Mouse (Mus musculus) kidney, embryonic 16.5 days (tissue): ENCODE results near the gene Plb1. TPM values are rescaled to one million over a fixed set of nuclear protein-coding genes. Genes with fewer than 3 reads are reported as not detected.

Experiments used
- ATAC-seq: fragments of 200-750 bp; cut with Nextera tagmentation; 2 replicates; pipeline ENCODE4 v1.8.0; 2017; ENCODE audit warnings: moderate TSS enrichment; ENCODE audit not compliant: low FRiP score, low TSS enrichment
- H3K27ac ChIP-seq: fragments of 300-500 bp; sonication (generic); 2 replicates; pipeline ENCODE4 v1.5.1; 2014; ENCODE audit warnings: low read length
- H3K27me3 ChIP-seq: fragments of 300-500 bp; sonication (generic); 2 replicates; pipeline ENCODE4 v1.6.1; 2014; ENCODE audit warnings: low read length, control low read depth, mixed read lengths; ENCODE audit not compliant: insufficient read depth
- H3K36me3 ChIP-seq: fragments of 300-500 bp; sonication (generic); 2 replicates; pipeline ENCODE4 v1.6.1; 2014; ENCODE audit warnings: low read length, control low read depth, mixed read lengths; ENCODE audit not compliant: insufficient read depth
- H3K4me1 ChIP-seq: fragments of 300-500 bp; sonication (generic); 2 replicates; pipeline ENCODE4 v1.6.1; 2014; ENCODE audit warnings: low read length, control low read depth, mixed read lengths; ENCODE audit not compliant: insufficient read depth
- H3K4me2 ChIP-seq: fragments of 300-500 bp; sonication (generic); replicated peaks from 2 replicates; pipeline ENCODE4 v1.6.1; 2014; ENCODE audit warnings: low read depth, low read length
- H3K4me3 ChIP-seq: fragments of 300-500 bp; sonication (generic); 2 replicates; pipeline ENCODE4 v1.5.1; 2014; ENCODE audit warnings: mild to moderate bottlenecking, low read length
- H3K9ac ChIP-seq: fragments of 300-500 bp; sonication (generic); replicated peaks from 2 replicates; pipeline ENCODE4 v1.6.1; 2014; ENCODE audit warnings: low read length
- H3K9me3 ChIP-seq: fragments of 300-500 bp; sonication (generic); 2 replicates; pipeline ENCODE4 v1.6.1; 2016; ENCODE audit warnings: low read length, control low read depth
- WGBS: fragments of 180-500 bp; shearing (Covaris S2); extraction: QIAGEN DNeasy Blood & Tissue Kit; methylation state at CpG from one replicate; pipeline ENCODE4 v1.1.7; 2014; 5-methylcytosine and 5-hydroxymethylcytosine counted together
- polyA plus RNA-seq: library from polyadenylated mRNA; unstranded; fragments of >200 nt; fragmentation: Nextera tagmentation; extraction: Ambion mirVana; gene quantifications from 2 replicates; pipeline ENCODE4 v1.2.1, GENCODE M21; 2015

Plb1 gene
- polyA plus RNA-seq, 1 experiment from 2014 or later, result 0.06 TPM

DNA sequence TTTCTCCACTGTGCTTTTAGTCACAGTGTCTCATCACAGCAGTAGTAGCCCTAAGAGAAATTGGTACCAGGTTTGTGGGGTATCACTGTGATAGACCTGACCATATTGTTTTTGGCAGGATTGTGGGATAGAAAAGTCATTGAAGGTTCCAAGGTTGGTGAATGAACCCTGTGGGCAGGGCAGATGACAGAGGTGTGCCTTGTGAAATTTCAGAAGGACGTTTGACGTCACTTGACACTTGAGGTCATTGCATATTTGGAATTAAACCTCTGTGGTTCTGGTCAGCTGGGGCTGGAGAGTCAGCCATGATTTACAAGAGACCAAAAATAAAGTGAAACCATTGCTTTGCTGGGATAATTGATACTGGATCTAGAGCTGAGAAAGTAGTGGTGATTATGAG lies 50.9 kb downstream of the Plb1 start:
- H3K9ac ChIP-seq, result no peak overlapping the region
- no peak overlapping the region for H3K27ac ChIP-seq
- H3K4me3 ChIP-seq, result no peak overlapping the region
- 68% methylated on average over 2 of the region's 2 CpGs for WGBS
- no peak for ATAC-seq
- no peaks in the 10 kb centered on the region for H3K9me3 ChIP-seq
- no peaks in the 10 kb centered on the region for H3K36me3 ChIP-seq
- H3K4me2 ChIP-seq, result no peak overlapping the region
- H3K4me1 ChIP-seq, result no peaks in the 10 kb centered on the region
- H3K27me3 ChIP-seq, result no peaks in the 10 kb centered on the region

GRCm38 (mm10) chr5:32286315-32286714 lies 53.8 kb downstream of the Plb1 start:
- Histone ChIP-seq H3K27ac (no peak overlapping the region), H3K4me1 (no peaks in the 10 kb centered on the region), H3K9me3 (no peaks in the 10 kb centered on the region), H3K4me3 (no peak overlapping the region), H3K4me2 (no peak overlapping the region), H3K36me3 (no peaks in the 10 kb centered on the region), H3K27me3 (no peaks in the 10 kb centered on the region), H3K9ac (no peak overlapping the region)
- 85% methylated on average over 4 of the region's 4 CpGs for WGBS
- no peak for ATAC-seq

GRCm38 (mm10) chr5:32288021-32288420 lies 55.5 kb downstream of the Plb1 start:
- H3K27ac ChIP-seq, result no peak overlapping the region
- ATAC-seq, result no peak
- no peaks in the 10 kb centered on the region for H3K36me3 ChIP-seq
- H3K9me3 ChIP-seq, result no peaks in the 10 kb centered on the region
- no peak overlapping the region for H3K9ac ChIP-seq
- H3K4me2 ChIP-seq, result no peak overlapping the region
- H3K4me1 ChIP-seq, result no peaks in the 10 kb centered on the region
- no peak overlapping the region for H3K4me3 ChIP-seq
- no peaks in the 10 kb centered on the region for H3K27me3 ChIP-seq

DNA sequence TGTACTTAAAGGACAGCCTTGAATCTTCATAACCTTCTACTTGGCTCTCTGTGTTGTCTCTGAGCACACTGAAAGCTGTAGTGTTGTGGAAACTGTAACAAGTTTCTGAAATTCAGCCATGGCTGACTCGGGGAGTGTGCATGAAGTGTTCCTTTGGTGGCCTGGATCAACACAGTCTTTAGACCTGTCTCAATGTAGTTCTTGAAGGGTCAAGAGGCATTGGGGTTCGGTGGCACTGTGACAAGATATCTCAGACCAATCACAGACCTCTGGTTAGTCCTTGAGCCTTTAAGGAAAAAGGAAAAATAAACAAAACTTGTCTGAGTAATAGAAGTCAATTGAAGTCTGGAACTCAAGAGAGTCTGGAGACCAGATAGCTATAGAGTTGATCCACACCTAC lies 58.8 kb downstream of the Plb1 start:
- no peaks in the 10 kb centered on the region for H3K9me3 ChIP-seq
- H3K36me3 ChIP-seq, result no peaks in the 10 kb centered on the region
- H3K27ac ChIP-seq, result no peak overlapping the region
- H3K4me1 ChIP-seq, result no peaks in the 10 kb centered on the region
- no peaks in the 10 kb centered on the region for H3K27me3 ChIP-seq
- no peak overlapping the region for H3K4me3 ChIP-seq
- no peak overlapping the region for H3K4me2 ChIP-seq
- 81% methylated on average over 2 of the region's 2 CpGs for WGBS
- no peak overlapping the region for H3K9ac ChIP-seq
- ATAC-seq, result no peak

DNA sequence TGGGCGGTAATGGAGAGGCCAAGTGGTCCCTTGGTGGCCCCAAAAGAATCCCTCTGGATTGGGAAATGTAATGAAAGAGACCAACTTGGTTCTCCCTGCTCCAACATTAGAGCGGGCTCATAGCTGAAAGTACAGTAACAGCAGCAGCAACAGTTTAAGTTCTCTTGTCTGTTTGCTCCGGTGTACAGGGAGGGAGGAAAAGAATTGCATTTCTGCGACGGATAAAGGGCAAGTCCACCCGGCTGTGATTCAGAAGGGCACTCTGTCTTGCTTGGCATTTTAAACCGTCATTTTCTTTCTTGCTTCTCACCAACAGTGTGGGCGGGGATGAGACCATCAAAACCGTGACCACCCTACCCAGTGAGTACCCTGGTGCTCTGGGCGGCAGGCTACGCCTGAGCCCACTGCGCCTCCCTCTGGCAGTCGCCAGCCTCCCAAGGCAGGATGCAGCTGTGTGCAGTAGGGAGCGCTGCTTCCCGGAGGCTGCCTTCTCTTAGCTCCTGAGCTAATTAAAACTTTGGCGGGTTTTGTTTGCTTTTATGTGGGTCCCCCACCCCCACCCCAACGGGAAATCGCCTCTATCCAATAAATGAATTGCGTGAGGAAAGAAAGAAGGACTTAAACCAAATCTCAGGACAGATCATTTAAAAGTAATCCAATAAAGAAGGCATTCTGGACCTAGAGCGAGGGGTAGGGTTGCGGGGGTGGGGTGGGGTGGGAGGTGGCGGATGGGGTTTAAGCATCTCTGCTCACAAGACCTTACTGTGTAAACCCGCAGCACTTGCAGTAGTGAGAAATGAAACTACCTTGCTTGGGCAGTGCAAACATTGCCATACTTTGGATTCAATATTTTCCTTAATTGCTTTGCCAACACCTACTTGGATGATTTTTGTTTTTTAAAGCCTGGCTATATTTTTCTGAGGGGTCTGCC lies 70.7 kb downstream of the Plb1 start:
- Histone ChIP-seq H3K27ac (no peak overlapping the region), H3K27me3 (no peaks in the 10 kb centered on the region), H3K4me3 (peak overlapping the region; percentile 31), H3K4me1 (peaks cover 10% of the 10 kb centered on the region), H3K36me3 (no peaks in the 10 kb centered on the region), H3K9ac (peak overlapping the region; percentile 55), H3K9me3 (no peaks in the 10 kb centered on the region), H3K4me2 (peak overlapping the region; percentile 59)
- peak; percentile 96 for ATAC-seq
- 13% methylated on average over 23 of the region's 23 CpGs for WGBS

DNA sequence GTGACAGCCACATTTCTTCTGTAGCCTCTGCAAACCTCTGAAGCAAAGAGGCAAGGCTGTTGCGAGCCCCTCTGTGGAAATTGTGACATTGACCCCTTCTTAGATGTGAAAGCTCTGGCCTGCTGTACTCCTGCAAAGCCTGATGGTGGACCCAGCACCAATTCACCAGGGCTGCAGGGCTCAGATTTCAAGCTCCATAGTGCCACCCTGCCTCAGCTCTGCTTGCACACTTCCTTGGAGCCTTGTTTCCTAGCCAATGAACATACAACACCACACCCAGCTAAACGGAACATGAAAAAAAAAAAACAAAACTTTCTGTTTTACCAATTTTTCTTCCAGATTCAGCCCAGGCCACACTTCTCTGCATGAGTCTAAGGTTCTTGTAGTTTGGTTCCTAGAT lies 74.6 kb downstream of the Plb1 start:
- Histone ChIP-seq H3K36me3 (no peaks in the 10 kb centered on the region), H3K9ac (no peak overlapping the region), H3K27ac (no peak overlapping the region), H3K4me2 (no peak overlapping the region), H3K9me3 (no peaks in the 10 kb centered on the region), H3K4me1 (peaks cover 10% of the 10 kb centered on the region), H3K4me3 (no peak overlapping the region), H3K27me3 (no peaks in the 10 kb centered on the region)
- no peak for ATAC-seq
- WGBS, result 44% methylated on average over 2 of the region's 2 CpGs

- Histone ChIP-seq H3K9me3 (no peaks in the 10 kb centered on the region), H3K4me2 (no peak overlapping the region), H3K9ac (no peak overlapping the region), H3K36me3 (no peaks in the 10 kb centered on the region), H3K4me1 (peaks cover under 1% of the 10 kb centered on the region; the same call in 1 of the 2 replicates), H3K27ac (no peak overlapping the region), H3K27me3 (no peaks in the 10 kb centered on the region), H3K4me3 (no peak overlapping the region)
- ATAC-seq, result no peak
- 87% methylated on average over 4 of the region's 4 CpGs for WGBS
Observed at GRCm38 (mm10) chr5:32308647-32309046, 76.1 kb downstream of the Plb1 start.

DNA sequence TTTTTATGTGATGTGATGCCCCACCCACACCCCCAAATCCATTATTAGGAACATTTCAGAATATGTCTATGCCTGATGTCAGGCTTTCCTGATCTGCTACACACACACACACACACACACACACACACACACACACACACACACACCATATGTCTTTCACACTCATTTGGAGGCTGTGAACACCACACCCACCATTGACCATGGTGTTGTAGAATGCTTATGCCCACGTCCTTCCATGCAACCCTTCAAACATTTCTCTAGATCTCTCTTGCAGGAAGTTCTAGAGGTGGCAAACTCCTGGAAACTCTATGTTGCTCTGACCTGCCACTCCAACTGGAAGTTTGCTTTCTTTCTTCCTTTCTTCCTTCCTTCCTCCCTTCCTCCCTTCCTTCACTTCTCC lies 77.2 kb downstream of the Plb1 start:
- no peak for ATAC-seq
- H3K27me3 ChIP-seq, result no peaks in the 10 kb centered on the region
- H3K4me3 ChIP-seq, result no peak overlapping the region
- H3K9ac ChIP-seq, result no peak overlapping the region
- no peak overlapping the region for H3K4me2 ChIP-seq
- H3K36me3 ChIP-seq, result no peaks in the 10 kb centered on the region
- 52% methylated on average over 1 of the region's 1 CpGs for WGBS
- H3K4me1 ChIP-seq, result no peaks in the 10 kb centered on the region
- no peak overlapping the region for H3K27ac ChIP-seq
- no peaks in the 10 kb centered on the region for H3K9me3 ChIP-seq

DNA sequence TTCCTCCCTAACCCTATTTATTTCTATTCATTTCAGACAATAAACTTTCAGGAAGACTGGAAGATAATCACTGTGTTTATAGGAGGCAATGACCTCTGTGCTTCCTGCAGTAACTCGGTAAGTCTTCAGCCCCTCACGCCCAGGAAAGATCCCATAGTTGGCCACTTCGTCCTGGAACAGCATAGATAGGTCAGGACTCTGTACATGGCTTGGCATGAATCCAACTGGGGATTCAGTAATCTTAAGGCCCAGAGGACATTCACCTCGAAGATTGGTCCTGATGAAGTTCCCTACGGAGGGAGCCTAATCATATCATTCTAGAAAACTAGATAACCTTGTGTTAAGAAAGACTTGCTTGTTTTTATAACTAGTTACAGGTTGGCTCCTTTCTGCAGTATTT lies 78.3 kb downstream of the Plb1 start:
- Histone ChIP-seq H3K9me3 (no peaks in the 10 kb centered on the region), H3K4me2 (no peak overlapping the region), H3K36me3 (no peaks in the 10 kb centered on the region), H3K4me3 (no peak overlapping the region), H3K27me3 (no peaks in the 10 kb centered on the region), H3K9ac (no peak overlapping the region), H3K27ac (no peak overlapping the region), H3K4me1 (no peaks in the 10 kb centered on the region)
- no peak for ATAC-seq
- WGBS, result 68% methylated on average over 5 of the region's 5 CpGs

DNA sequence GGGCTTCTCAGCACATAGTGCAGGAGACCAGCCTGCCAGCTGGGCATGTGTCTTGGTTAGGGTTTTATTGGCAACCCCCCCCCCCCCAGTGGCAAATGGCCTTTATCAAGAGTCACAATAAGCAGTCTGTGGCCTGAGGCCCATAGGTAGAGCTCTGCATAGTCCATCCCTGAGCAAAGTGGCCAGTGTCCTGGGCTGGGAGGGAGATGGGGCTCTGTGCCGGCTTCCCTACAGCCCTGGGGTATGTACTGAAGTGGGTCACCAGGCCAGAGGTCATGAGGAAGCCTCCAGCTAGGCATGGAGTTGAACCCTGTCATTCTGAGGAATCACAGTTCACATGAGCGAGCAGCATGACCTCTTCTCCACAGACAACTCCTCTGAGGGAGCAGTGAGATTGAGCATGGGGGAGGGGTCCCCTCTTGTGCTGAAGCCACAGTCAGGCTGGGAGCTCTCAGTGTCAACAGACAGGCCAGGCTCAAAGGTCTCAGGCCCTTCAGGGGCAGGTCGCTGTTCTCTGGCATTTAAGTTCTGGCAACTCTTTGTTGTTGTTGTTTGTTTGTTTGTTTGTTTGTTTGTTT lies 79.2 kb downstream of the Plb1 start:
- Histone ChIP-seq H3K4me1 (no peaks in the 10 kb centered on the region), H3K4me2 (no peak overlapping the region), H3K27ac (no peak overlapping the region), H3K4me3 (no peak overlapping the region), H3K9ac (no peak overlapping the region), H3K9me3 (no peaks in the 10 kb centered on the region), H3K27me3 (no peaks in the 10 kb centered on the region), H3K36me3 (no peaks in the 10 kb centered on the region)
- WGBS, result 53% methylated on average over 3 of the region's 3 CpGs
- ATAC-seq, result 0 out of 2 replicates have a peak, but pooled peaks have one; percentile 9
